Mouse (Mus musculus): ENCODE results near the gene Gm4969.
A peak's percentile ranks its signal among the peaks of the same experiment; 100 is the strongest.
"Not testable (repeated sequence)": the region's sequence is repeated elsewhere in the genome, so short reads cannot be mapped to it uniquely, and the experiment has no call there.

Gene Gm4969

GRCm38 (mm10) chr7:19118028-19118771 lies at the start of gene Gm4969:
Gene Gm4969 (minus strand): TSS chr7:19118368.
- peak in 1 of 2 experiments; percentile 61 for DNase-seq

- DNase-seq = no peak
Measured at GRCm38 (mm10) chr7:19166990-19167389, 48.8 kb upstream of the Gm4969 start.

GRCm38 (mm10) chr7:19165656-19166423 lies 47.7 kb upstream of the Gm4969 start, which contains the start of gene Gipr:
Gene Gipr (minus strand): TSS chr7:19166127.
- no peak for DNase-seq

GRCm38 (mm10) chr7:19164978-19165377 lies 46.8 kb upstream of the Gm4969 start:
- DNase-seq = no peak

- no peak for DNase-seq
Measured at GRCm38 (mm10) chr7:19164189-19164588, 46.0 kb upstream of the Gm4969 start.

- DNase-seq = no peak
Measured at GRCm38 (mm10) chr7:19163752-19164151, 45.6 kb upstream of the Gm4969 start.

GRCm38 (mm10) chr7:19162928-19163327 lies 44.8 kb upstream of the Gm4969 start:
- DNase-seq = no peak

- DNase-seq = no peak
Measured at GRCm38 (mm10) chr7:19160115-19160514, 41.9 kb upstream of the Gm4969 start.

- no peak for DNase-seq
Measured at GRCm38 (mm10) chr7:19159411-19159810, 41.2 kb upstream of the Gm4969 start.

- no peak for DNase-seq
Measured at GRCm38 (mm10) chr7:19158601-19159000, 40.4 kb upstream of the Gm4969 start.

- DNase-seq = peak; percentile 92 to 94
Measured at GRCm38 (mm10) chr7:19157160-19157800, 39.1 kb upstream of the Gm4969 start.

- DNase-seq = no peak
Measured at GRCm38 (mm10) chr7:19155825-19156475, 37.8 kb upstream of the Gm4969 start.

GRCm38 (mm10) chr7:19154796-19155195 lies 36.6 kb upstream of the Gm4969 start:
- DNase-seq = no peak

- DNase-seq = not testable (repeated sequence)
Measured at GRCm38 (mm10) chr7:19151121-19151520, 33.0 kb upstream of the Gm4969 start.

GRCm38 (mm10) chr7:19149626-19150025 lies 31.5 kb upstream of the Gm4969 start, which contains the start of gene Snrpd2:
Gene Snrpd2 (plus strand): TSS chr7:19149722.
- DNase-seq = peak; percentile 87 to 90

- DNase-seq = peak; percentile 96 to 99
Measured at GRCm38 (mm10) chr7:19148875-19149541, 30.8 kb upstream of the Gm4969 start, which contains the start of gene Qpctl. Gene Qpctl (minus strand): TSS chr7:19149291.

- no peak for DNase-seq
Measured at GRCm38 (mm10) chr7:19148180-19148874, 30.2 kb upstream of the Gm4969 start.

- no peak for DNase-seq
Measured at GRCm38 (mm10) chr7:19147497-19148045, 29.4 kb upstream of the Gm4969 start.

GRCm38 (mm10) chr7:19146793-19147192 lies 28.6 kb upstream of the Gm4969 start:
- DNase-seq = no peak

GRCm38 (mm10) chr7:19137380-19137779 lies 19.2 kb upstream of the Gm4969 start:
- DNase-seq = no peak

GRCm38 (mm10) chr7:19136673-19137334 lies 18.6 kb upstream of the Gm4969 start:
- no peak for DNase-seq
